Mouse (Mus musculus): ENCODE measurements around the gene Abhd2. TPM values are rescaled to one million over a fixed set of nuclear protein-coding genes. Genes with fewer than 3 reads are reported as not detected.
A peak's percentile ranks its signal among the peaks of the same experiment; 100 is the strongest.

Gene Abhd2
- polyA plus RNA-seq, 1 experiment = 43.5 TPM

DNA sequence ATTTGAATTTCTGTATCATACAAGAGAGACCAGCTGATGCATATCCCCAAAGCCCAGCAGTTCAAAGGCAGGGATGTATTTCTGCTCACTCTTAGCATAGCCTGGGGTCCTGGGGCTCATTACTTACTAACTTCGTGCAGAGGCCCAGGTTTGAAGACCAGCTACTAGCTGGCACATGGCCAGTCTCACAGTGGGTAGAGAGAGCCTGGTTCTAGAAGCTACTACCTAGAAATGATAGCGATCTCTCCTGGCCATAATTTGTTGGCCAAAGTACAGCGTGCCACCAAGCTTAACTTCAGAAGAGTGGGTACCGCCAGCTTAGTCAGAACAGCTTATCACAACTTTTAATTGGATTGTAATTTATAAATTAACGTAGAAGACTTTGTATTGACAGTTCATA is 55.8 kb downstream of the Abhd2 start:
- H3K4me1 ChIP-seq (ENCODE audit: control insufficient read depth, insufficient read depth, low read length) = peaks cover 2% of the 10 kb centered on the region; the same call in 1 of the 2 replicates
- H3K4me3 ChIP-seq (ENCODE audit: insufficient read depth, low read length) = no peak overlapping the region
- no peak overlapping the region for H3K27ac ChIP-seq (ENCODE audit: insufficient read depth, low read length)
- TF ChIP-seq CTCF (IDR thresholded peaks at IDR 0.05; ENCODE audit: extremely low read depth, insufficient read depth, low read length) (no peak), POLR2A (IDR thresholded peaks at IDR 0.05; ENCODE audit: extremely low read depth, insufficient read depth, low read length) (no peak)

DNA sequence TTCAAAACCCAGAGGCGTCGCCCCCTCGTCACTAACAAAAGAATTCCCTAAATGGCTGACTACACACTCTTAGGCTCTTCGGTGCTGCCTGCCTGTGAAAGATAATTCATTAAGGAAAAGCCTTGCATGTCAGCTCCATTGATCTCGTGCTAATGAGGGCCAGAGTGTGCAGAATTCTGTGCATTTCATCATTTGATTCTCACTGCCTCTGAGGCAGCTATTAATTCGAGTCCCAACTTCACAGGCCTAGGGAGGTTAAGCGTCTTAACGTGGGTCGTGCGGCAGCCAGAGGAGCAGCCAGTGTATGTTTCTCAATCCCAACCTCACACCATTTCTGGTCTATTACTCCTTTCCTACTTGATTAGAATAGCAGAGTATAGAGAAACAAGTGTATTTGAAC is 58.2 kb downstream of the Abhd2 start:
- H3K27ac ChIP-seq (ENCODE audit: insufficient read depth, low read length) = no peak overlapping the region
- no peak overlapping the region for H3K4me3 ChIP-seq (ENCODE audit: insufficient read depth, low read length)
- H3K4me1 ChIP-seq (ENCODE audit: control insufficient read depth, insufficient read depth, low read length) = peaks cover 7% of the 10 kb centered on the region; the same call in 1 of the 2 replicates
- no peak for TF ChIP-seq POLR2A (IDR thresholded peaks at IDR 0.05; ENCODE audit: extremely low read depth, insufficient read depth, low read length)

DNA sequence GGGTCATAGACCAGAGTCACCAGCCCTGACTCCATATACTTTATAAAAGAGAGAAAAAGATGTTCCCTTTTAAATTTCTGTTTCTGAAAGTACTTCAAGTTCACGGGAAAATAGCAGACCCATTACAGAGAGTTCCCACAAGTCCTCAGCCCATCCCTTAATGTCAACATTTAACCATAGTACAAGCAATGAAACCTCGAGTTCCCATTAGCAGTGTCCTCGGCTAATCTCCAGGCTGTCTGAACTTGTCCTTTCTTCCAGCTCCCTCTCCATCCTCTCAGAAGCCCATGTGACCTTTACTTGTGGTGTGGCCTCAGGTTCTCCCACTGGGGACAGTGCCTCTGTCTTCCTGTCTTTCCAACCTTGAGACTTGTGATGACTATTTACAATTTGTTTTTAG is 60.4 kb downstream of the Abhd2 start:
- no peak for TF ChIP-seq POLR2A (IDR thresholded peaks at IDR 0.05; ENCODE audit: extremely low read depth, insufficient read depth, low read length)
- no peak for TF ChIP-seq CTCF (IDR thresholded peaks at IDR 0.05; ENCODE audit: extremely low read depth, insufficient read depth, low read length)
- Histone ChIP-seq H3K27ac (ENCODE audit: insufficient read depth, low read length) (no peak overlapping the region), H3K4me1 (ENCODE audit: control insufficient read depth, insufficient read depth, low read length) (peaks cover 7% of the 10 kb centered on the region; the same call in 1 of the 2 replicates), H3K4me3 (ENCODE audit: insufficient read depth, low read length) (no peak overlapping the region)

DNA sequence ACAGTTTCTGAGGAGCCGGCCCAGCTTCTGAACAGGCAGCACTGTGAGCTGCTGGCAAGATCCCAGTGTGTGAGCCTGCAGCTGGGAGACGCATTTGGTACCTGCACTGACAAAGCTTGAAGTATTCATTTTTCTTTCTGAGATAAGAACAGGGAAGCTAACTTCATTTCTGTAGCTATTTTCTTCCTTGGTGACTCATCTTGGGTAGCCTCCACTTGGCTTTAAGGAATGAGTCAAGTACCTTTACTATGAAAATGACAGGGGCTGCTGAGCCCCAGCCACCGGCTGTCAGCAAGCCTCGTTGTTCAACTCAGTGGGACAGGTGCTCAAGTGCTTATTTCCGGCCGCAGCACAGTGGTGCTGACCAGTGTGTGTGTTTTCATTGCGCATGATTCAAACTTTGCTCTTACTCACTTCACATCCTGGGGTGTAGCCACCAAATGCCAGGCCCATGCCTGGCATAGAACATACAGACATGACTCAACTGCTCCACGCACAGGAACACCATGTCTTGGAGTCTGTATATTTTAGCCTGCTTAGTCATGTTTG is 63.4 kb downstream of the Abhd2 start:
- Histone ChIP-seq H3K27ac (ENCODE audit: insufficient read depth, low read length) (peak overlapping the region; percentile 32), H3K4me3 (ENCODE audit: insufficient read depth, low read length) (no peak overlapping the region), H3K4me1 (ENCODE audit: control insufficient read depth, insufficient read depth, low read length) (peaks cover 7% of the 10 kb centered on the region; the same call in 1 of the 2 replicates)
- no peak for TF ChIP-seq CTCF (IDR thresholded peaks at IDR 0.05; ENCODE audit: extremely low read depth, insufficient read depth, low read length)
- no peak for TF ChIP-seq POLR2A (IDR thresholded peaks at IDR 0.05; ENCODE audit: extremely low read depth, insufficient read depth, low read length)

DNA sequence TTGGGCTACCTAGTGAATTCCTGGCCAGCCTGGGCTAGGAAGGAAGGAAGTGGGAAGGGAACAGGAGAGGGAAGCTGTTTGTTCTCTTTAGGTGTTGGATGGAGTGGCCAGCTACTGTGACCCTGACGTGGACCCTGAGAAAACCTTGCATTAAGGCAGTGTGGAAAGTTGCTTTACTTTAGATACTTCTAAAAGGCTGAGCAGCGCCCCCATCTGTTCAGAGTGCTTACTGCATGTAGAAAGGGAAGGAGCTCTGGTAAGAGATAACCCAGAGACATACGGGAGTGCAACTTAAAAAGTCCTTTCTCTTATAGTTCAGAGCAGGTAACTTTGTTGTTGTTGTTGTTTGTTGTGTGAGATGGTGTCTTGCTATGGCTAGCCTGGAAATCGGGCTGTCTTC is 72.9 kb downstream of the Abhd2 start:
- TF ChIP-seq POLR2A (IDR thresholded peaks at IDR 0.05; ENCODE audit: extremely low read depth, insufficient read depth, low read length) = no peak
- peak; percentile 46 for TF ChIP-seq CTCF (IDR thresholded peaks at IDR 0.05; ENCODE audit: extremely low read depth, insufficient read depth, low read length)

DNA sequence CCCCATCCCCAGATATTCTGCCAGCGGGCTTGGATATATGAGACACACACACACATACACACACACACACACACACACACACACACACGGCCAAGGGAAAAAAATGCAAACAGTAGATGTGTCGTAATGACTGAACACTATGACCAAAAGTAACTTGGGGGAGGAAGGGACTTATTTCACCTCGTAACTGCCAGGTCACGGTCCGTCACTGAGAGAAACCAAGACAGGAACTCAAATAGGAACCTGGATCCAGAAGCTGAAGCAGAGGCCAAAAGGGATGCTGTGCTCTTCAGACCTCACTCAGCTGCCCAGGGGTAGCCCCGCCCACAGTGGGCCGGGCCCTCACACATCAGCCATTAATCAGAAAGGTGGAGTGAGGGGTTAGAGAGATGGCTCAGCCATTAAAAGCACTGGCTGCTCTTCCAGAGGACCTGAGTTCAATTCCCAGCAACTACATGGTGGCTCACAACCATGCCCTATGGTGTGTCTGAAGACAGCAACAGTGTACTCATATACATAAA is 73.6 kb downstream of the Abhd2 start:
- peaks cover 13% of the 10 kb centered on the region for H3K4me1 ChIP-seq (ENCODE audit: control insufficient read depth, insufficient read depth, low read length)
- no peak overlapping the region for H3K27ac ChIP-seq (ENCODE audit: insufficient read depth, low read length)

More for the DNA sequence above, 72.9 kb downstream of the Abhd2 start:
- Histone ChIP-seq H3K4me3 (ENCODE audit: insufficient read depth, low read length) (no peak overlapping the region), H3K27ac (ENCODE audit: insufficient read depth, low read length) (no peak overlapping the region), H3K4me1 (ENCODE audit: control insufficient read depth, insufficient read depth, low read length) (peaks cover 12% of the 10 kb centered on the region)

DNA sequence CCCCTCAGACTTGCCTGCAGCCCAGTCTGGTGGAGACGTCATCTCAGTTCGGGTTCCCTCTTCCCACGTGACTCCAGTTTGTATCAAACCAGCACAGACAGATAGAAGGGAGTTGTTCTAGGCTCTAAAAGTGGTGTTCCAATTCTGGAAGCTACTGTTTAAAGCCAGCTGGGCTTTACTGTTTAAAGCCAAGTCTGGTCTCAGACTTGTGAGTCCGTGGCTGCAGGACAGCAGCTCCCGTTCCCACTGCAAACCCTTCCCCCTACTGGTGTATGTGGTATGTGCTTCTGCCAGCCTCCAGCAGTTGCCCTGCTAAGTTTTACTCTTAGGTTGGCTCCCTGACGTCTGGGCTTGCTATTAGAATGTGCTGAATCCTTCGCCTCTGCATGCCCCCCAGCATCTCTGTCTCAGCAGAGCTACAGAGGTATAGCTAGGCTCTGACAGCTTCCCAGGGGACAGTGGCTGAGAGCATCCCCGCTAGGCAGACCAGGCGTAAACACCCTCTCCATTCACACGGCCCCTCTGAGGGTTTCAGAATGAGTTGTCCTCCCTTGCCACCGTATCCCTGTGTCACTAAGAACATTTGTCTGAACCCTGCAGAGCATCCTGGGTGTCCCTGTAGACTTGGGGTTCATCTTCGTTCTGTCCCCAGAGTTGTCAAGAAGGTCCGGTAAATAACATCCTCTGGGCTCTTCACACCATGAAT is 74.3 kb downstream of the Abhd2 start:
- Histone ChIP-seq H3K4me1 (ENCODE audit: control insufficient read depth, insufficient read depth, low read length) (peaks cover 15% of the 10 kb centered on the region), H3K4me3 (ENCODE audit: insufficient read depth, low read length) (no peak overlapping the region), H3K27ac (ENCODE audit: insufficient read depth, low read length) (no peak overlapping the region)
- TF ChIP-seq CTCF (IDR thresholded peaks at IDR 0.05; ENCODE audit: extremely low read depth, insufficient read depth, low read length) (peak; percentile 22; the same call in 1 of the 2 replicates), POLR2A (IDR thresholded peaks at IDR 0.05; ENCODE audit: extremely low read depth, insufficient read depth, low read length) (no peak)

More for the DNA sequence above, 73.6 kb downstream of the Abhd2 start:
- no peak for TF ChIP-seq POLR2A (IDR thresholded peaks at IDR 0.05; ENCODE audit: extremely low read depth, insufficient read depth, low read length)
- no peak for TF ChIP-seq CTCF (IDR thresholded peaks at IDR 0.05; ENCODE audit: extremely low read depth, insufficient read depth, low read length)
- H3K4me3 ChIP-seq (ENCODE audit: insufficient read depth, low read length) = no peak overlapping the region

DNA sequence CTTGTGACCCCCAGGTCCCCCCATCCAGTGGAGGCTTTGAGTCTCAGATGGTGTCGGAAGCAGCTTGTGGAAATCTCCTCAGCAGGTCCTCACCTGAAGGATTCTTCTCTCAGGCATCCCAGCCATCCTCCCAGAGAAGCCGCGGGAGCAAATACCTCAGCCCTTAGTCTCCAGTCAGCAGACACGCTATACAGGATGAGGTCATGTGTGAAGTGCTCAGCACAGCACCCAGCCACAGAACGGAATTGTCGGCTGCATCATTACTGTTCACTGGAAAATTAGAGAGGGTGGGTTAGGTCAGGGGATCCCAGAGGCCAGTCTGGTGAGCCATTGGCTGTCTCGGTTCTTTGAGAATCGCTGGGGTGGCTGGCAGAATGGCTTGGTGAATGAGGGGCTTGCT is 75.8 kb downstream of the Abhd2 start:
- Histone ChIP-seq H3K4me1 (ENCODE audit: control insufficient read depth, insufficient read depth, low read length) (peaks cover 17% of the 10 kb centered on the region), H3K27ac (ENCODE audit: insufficient read depth, low read length) (0 out of 2 replicates have a peak overlapping the region, but pooled peaks have one; percentile 17), H3K4me3 (ENCODE audit: insufficient read depth, low read length) (no peak overlapping the region)
- TF ChIP-seq CTCF (IDR thresholded peaks at IDR 0.05; ENCODE audit: extremely low read depth, insufficient read depth, low read length) (no peak), POLR2A (IDR thresholded peaks at IDR 0.05; ENCODE audit: extremely low read depth, insufficient read depth, low read length) (no peak)

DNA sequence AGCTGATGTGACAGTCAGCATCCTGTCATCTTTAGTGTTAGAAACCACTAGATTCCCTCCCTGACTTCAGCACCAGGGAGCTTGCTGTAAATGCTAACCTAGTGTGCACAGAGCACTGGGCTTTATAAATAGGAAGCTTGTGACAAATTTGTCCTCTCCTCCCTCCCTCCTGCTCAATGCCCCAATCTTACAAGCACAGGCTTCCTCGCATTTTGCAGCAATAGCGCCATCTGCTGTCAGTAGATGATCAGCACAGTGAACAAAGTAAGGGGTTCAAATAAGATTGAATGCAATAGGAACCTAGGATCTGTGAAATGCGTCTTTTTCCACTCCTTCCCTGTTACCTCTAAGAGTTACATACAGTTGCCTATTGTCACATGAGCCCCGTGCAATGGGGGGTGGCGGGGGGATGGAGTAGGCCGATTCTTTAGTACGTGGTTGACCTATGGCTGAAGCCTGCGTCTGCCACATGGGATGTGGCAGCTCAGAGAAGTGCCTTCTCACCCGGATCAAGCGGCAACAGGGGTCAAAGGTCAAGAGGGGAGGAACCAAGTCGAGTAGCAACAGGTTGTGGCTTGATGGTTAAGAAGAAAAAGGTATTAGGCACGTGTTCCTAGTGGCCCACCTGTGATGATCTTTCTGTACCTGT is 76.9 kb downstream of the Abhd2 start:
- 0 out of 2 replicates have a peak overlapping the region, but pooled peaks have one; percentile 1 for H3K27ac ChIP-seq (ENCODE audit: insufficient read depth, low read length)
- H3K4me1 ChIP-seq (ENCODE audit: control insufficient read depth, insufficient read depth, low read length) = peaks cover 17% of the 10 kb centered on the region
- no peak overlapping the region for H3K4me3 ChIP-seq (ENCODE audit: insufficient read depth, low read length)
- TF ChIP-seq POLR2A (IDR thresholded peaks at IDR 0.05; ENCODE audit: extremely low read depth, insufficient read depth, low read length) (0 out of 2 replicates have a peak, but pooled peaks have one; percentile 33), CTCF (IDR thresholded peaks at IDR 0.05; ENCODE audit: extremely low read depth, insufficient read depth, low read length) (peak; percentile 98)
